Mouse (Mus musculus) small intestine, adult 2 months (tissue): Measurements from ENCODE around the gene Nell1. TPM values are rescaled to one million over a fixed set of nuclear protein-coding genes. Genes with fewer than 3 reads are reported as not detected.

ENCODE experiments used
- H3K27ac ChIP-seq: fragments of 200-500 bp; 2 replicates; pipeline ENCODE4 v1.5.1; 2012; ENCODE audit warnings: low read depth, low read length, control low read depth, inconsistent platforms; ENCODE audit not compliant: insufficient read depth
- H3K27me3 ChIP-seq: fragments of 200-500 bp; 2 replicates; pipeline ENCODE4 v1.6.1; 2012; ENCODE audit warnings: mild to moderate bottlenecking, moderate library complexity, low read length, inconsistent platforms; ENCODE audit not compliant: control insufficient read depth, insufficient read depth
- H3K36me3 ChIP-seq: fragments of 200-500 bp; 2 replicates; pipeline ENCODE4 v1.6.1; 2012; ENCODE audit warnings: mild to moderate bottlenecking, low read length, control low read depth, inconsistent platforms; ENCODE audit not compliant: control insufficient read depth, insufficient read depth
- H3K4me1 ChIP-seq: fragments of 200-500 bp; 2 replicates; pipeline ENCODE4 v1.6.1; 2012; ENCODE audit warnings: low read length, inconsistent platforms, mixed read lengths; ENCODE audit not compliant: control insufficient read depth, insufficient read depth, insufficient read length
- H3K4me3 ChIP-seq: fragments of 200-500 bp; 2 replicates; pipeline ENCODE4 v1.5.1; 2012; ENCODE audit warnings: low read depth, mild to moderate bottlenecking, control low read depth, inconsistent platforms, low read length, moderate library complexity
- CTCF ChIP-seq: fragments of 200-500 bp; IDR thresholded peaks from 2 replicates; pipeline ENCODE4 v1.5.1; 2012; ENCODE audit warnings: low read depth, mild to moderate bottlenecking, control low read depth, inconsistent platforms, low read length, moderate library complexity, mixed read lengths; ENCODE audit not compliant: insufficient replicate concordance, insufficient read length; ENCODE audit errors: extremely low read depth
- POLR2A ChIP-seq: fragments of 200-500 bp; IDR thresholded peaks from 2 replicates; pipeline ENCODE4 v1.6.1; 2012; ENCODE audit warnings: low read depth, mild to moderate bottlenecking, control low read depth, inconsistent platforms, low read length, moderate library complexity
- WGBS: fragments of 180-500 bp; shearing (Covaris S2); methylation state at CpG from one replicate; pipeline ENCODE4 v1.1.7; 2018; 5-methylcytosine and 5-hydroxymethylcytosine counted together
- polyA plus RNA-seq: library from polyadenylated mRNA; depleted of rRNA; stranded (reverse); fragments of >200 nt; gene quantifications from 2 replicates; pipeline ENCODE4 v1.2.3, GENCODE M21; 2012

The Nell1 gene
- polyA plus RNA-seq, 1 experiment: 0.32 TPM

- 59% methylated on average over 4 of the region's 4 CpGs for WGBS
- Histone ChIP-seq H3K4me3 (no peak overlapping the region), H3K27me3 (no peaks in the 10 kb centered on the region), H3K36me3 (no peaks in the 10 kb centered on the region), H3K27ac (no peak overlapping the region), H3K4me1 (no peaks in the 10 kb centered on the region)
- TF ChIP-seq CTCF: no peak
- TF ChIP-seq POLR2A: no peak
Observed at GRCm38 (mm10) chr7:49953546-49954181, 21.0 kb upstream of the Nell1 start.

GRCm38 (mm10) chr7:49954834-49955233 is 19.8 kb upstream of the Nell1 start:
- 23% methylated on average over 7 of the region's 7 CpGs for WGBS
- no peak overlapping the region for H3K4me3 ChIP-seq
- TF ChIP-seq POLR2A: no peak
- H3K36me3 ChIP-seq: no peaks in the 10 kb centered on the region
- no peaks in the 10 kb centered on the region for H3K27me3 ChIP-seq
- no peaks in the 10 kb centered on the region for H3K4me1 ChIP-seq
- H3K27ac ChIP-seq: no peak overlapping the region

GRCm38 (mm10) chr7:49957142-49957541 is 17.5 kb upstream of the Nell1 start:
- H3K4me1 ChIP-seq: no peaks in the 10 kb centered on the region
- no peaks in the 10 kb centered on the region for H3K36me3 ChIP-seq
- TF ChIP-seq CTCF (no peak), POLR2A (no peak)
- no peaks in the 10 kb centered on the region for H3K27me3 ChIP-seq
- H3K27ac ChIP-seq: no peak overlapping the region
- no peak overlapping the region for H3K4me3 ChIP-seq
- WGBS: 25% methylated on average over 3 of the region's 3 CpGs

- Histone ChIP-seq H3K36me3 (no peaks in the 10 kb centered on the region), H3K27ac (no peak overlapping the region), H3K4me1 (no peaks in the 10 kb centered on the region), H3K27me3 (no peaks in the 10 kb centered on the region), H3K4me3 (no peak overlapping the region)
- TF ChIP-seq CTCF (no peak), POLR2A (no peak)
- WGBS: 92% methylated on average over 2 of the region's 2 CpGs
Observed at GRCm38 (mm10) chr7:49963764-49964163, 10.9 kb upstream of the Nell1 start.

GRCm38 (mm10) chr7:49969516-49969915 is 5.1 kb upstream of the Nell1 start:
- 47% methylated on average over 4 of the region's 4 CpGs for WGBS
- Histone ChIP-seq H3K4me3 (no peak overlapping the region), H3K36me3 (no peaks in the 10 kb centered on the region), H3K27me3 (peaks cover 5% of the 10 kb centered on the region), H3K27ac (no peak overlapping the region), H3K4me1 (no peaks in the 10 kb centered on the region)
- TF ChIP-seq CTCF: no peak
- TF ChIP-seq POLR2A: no peak

- H3K4me3 ChIP-seq: no peak overlapping the region; the same call in 1 of the 2 replicates
- no peaks in the 10 kb centered on the region for H3K4me1 ChIP-seq
- WGBS: 2% methylated on average over 40 of the region's 40 CpGs
- TF ChIP-seq POLR2A: no peak
- TF ChIP-seq CTCF: no peak
- H3K36me3 ChIP-seq: no peaks in the 10 kb centered on the region
- peaks cover 19% of the 10 kb centered on the region for H3K27me3 ChIP-seq
- no peak overlapping the region for H3K27ac ChIP-seq
Observed at GRCm38 (mm10) chr7:49975441-49976121, 917 bp downstream of the Nell1 start.

GRCm38 (mm10) chr7:49981511-49982227 is 7.0 kb downstream of the Nell1 start:
- H3K27me3 ChIP-seq: no peaks in the 10 kb centered on the region
- H3K4me1 ChIP-seq: no peaks in the 10 kb centered on the region
- H3K27ac ChIP-seq: no peak overlapping the region
- WGBS: 39% methylated on average over 9 of the region's 9 CpGs
- no peak overlapping the region for H3K4me3 ChIP-seq
- H3K36me3 ChIP-seq: no peaks in the 10 kb centered on the region
- TF ChIP-seq POLR2A (no peak), CTCF (no peak)
